Mouse (Mus musculus) liver, adult 10 weeks (tissue): ENCODE data around the gene Efemp2. TPM values are rescaled to one million over a fixed set of nuclear protein-coding genes. Genes with fewer than 3 reads are reported as not detected.

ENCODE experiments used
- polyA plus RNA-seq: library from polyadenylated mRNA; stranded (reverse); fragments of 350-450 nt; fragmentation: Illumina TruSeq; extraction: RNeasy Lipid Tissue Mini Kit (QIAGEN cat#74804); gene quantifications from one replicate; pipeline ENCODE4 v1.2.3, GENCODE M21; 2014; ENCODE audit warnings: low read depth, low replicate concordance

Gene Efemp2
- polyA plus RNA-seq = not detected

DNA sequence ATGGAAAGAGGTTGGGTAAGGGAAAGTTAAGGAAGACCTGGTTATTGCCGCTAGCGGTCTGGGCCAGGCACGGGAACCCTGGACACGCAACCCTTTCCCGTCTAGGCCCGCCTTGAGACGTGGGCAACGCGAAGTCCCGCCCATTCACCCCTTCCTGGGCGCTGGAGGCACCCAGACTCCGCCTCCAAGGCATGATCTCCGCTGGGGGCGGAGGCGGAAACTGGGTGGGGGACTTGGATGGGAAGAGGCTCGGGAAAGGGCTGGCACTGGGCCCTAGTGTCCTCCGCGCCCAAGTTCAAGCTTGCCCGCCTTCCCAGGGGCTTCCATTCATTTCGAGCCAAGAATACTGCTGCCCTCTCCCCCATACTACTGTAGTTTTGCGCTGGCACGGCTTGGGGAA is at the start of gene Efemp2:
Gene Efemp2, plus strand, starts transcription at position 235 of the 400 bp plus-strand sequence.

GRCm38 (mm10) chr19:5424782-5425741 is 48.7 kb upstream of the Efemp2 start, which contains the start of the genes Drap1 and AI837181:
Drap1 (minus strand) TSS chr19:5424979.
AI837181 (plus strand) TSS chr19:5425144.

DNA sequence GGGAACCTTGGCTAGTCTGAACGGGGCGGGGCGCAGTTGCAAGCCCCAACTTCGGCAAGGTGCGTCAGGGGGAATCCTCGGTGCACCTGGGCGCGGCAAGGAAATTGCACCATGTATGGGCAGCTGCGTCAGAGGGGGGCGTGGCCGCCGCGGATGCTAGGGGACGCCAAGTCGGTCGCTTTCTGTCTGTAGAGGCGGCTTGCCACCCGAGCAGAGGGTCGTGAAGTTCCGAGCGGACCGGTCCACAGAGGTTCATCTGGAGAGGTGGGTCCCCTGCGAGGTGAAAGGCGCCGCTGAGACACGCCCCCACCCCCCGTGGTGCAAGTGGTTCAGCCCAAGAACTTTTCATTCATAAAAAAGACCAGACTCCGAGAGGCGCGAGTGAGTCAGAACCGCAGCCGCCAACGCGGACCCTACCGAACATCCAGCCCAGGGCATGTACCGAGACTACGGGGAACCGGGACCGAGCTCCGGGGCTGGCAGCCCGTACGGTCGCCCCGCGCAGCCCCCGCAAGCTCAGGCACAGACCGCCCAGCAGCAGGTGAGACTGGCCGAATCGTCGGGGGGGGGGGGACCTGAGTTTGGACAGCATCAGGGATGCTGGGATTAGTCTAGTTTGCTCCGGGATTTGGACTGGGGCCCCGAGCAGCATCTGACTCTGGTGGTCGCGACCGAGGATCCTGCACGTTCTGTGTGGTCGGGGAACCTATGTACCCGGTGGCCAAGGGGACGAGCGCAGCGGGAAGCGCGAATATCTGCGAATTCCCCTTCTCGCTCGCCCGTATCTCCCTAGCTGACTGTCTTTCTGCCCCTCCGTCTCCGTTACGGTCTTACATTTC is 26.0 kb upstream of the Efemp2 start, which contains the start of gene Fosl1:
Gene Fosl1, plus strand, starts transcription at position 33 of the 839 bp plus-strand sequence.

GRCm38 (mm10) chr19:5457746-5458442 is 15.9 kb upstream of the Efemp2 start, which contains the start of gene Ccdc85b:
Ccdc85b (minus strand) TSS chr19:5457894.

GRCm38 (mm10) chr19:5460465-5460911 is 13.3 kb upstream of the Efemp2 start, which contains the start of gene Fibp:
Fibp (plus strand) TSS chr19:5460615.

DNA sequence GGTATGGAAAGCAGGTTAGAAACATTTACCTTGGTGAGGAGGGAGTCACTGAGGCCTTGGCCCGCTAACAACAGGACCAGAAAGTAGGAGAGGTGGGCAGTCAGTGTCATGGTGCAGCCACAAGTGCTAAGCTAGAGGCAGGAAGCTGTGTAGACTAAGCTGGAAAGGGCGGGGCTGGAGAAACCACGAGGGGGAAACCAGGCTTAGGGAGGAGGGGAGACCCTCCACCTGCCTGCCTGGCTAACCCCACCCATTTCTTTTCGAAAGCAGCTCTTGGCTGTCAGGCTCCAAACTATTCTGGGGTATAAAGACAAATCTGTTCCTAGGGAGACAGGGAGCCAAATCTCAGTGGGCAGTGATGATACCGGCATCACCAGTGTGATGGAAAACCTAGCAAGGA is 5.4 kb upstream of the Efemp2 start, which contains the start of gene Ctsw:
Gene Ctsw, minus strand, starts transcription at position 134 of the 400 bp plus-strand sequence.

GRCm38 (mm10) chr19:5487768-5488550 is 14.2 kb downstream of the Efemp2 start, which contains the start of gene Mus81:
Mus81 (minus strand) TSS chr19:5488402.

DNA sequence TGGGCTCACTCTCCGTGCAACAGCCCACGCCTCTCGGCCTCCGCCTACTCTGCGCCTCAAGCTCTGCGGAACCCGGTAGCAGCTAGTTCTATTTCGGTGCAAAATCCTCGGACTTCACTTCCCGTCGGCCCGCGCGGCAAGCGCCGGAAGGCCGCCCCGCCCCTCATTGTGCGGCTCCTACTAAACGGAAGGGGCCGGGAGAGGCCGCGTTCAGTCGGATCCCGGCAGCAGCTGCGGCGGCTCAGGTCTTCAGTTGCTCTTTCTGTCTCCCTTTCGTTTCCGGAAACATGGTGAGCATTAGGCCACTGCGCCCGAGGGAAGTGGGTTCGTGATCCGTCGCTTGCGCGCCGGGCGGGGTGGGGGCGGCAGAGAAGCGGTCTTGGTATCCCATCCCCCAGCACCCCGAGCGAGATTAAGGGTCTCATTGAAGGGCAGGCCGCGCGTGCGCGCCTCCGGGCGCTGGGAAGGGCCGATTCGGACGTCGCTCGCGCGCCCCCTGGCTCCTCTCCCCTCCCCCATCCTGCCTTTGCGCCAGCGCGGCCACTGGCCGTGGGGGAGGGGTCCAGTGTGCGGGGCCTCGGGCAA is 16.7 kb downstream of the Efemp2 start, which contains the start of gene Cfl1:
Gene Cfl1, plus strand, starts transcription at position 143 of the 585 bp plus-strand sequence.

DNA sequence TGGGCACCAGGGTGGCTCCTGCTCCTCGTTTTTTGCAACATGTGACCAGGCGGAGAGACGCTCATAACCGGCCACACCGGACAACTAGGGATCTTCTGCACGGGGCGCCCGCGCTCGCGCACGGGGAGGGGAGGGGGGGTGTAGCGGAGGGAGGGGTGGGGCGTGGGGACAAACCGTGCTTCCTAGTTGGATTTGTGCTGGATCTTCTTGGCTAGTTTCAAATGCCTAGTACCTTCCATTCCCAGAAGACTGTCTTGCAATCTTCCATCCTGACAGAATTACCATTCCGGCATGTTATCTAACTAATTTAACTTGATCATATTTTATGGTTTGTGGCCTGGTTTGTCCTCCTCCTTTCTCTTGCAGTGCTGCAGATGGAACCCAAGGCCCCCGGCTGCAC is 29.9 kb downstream of the Efemp2 start, which contains the start of gene 1700020D05Rik:
Gene 1700020D05Rik, minus strand, starts transcription at position 101 of the 400 bp plus-strand sequence.

DNA sequence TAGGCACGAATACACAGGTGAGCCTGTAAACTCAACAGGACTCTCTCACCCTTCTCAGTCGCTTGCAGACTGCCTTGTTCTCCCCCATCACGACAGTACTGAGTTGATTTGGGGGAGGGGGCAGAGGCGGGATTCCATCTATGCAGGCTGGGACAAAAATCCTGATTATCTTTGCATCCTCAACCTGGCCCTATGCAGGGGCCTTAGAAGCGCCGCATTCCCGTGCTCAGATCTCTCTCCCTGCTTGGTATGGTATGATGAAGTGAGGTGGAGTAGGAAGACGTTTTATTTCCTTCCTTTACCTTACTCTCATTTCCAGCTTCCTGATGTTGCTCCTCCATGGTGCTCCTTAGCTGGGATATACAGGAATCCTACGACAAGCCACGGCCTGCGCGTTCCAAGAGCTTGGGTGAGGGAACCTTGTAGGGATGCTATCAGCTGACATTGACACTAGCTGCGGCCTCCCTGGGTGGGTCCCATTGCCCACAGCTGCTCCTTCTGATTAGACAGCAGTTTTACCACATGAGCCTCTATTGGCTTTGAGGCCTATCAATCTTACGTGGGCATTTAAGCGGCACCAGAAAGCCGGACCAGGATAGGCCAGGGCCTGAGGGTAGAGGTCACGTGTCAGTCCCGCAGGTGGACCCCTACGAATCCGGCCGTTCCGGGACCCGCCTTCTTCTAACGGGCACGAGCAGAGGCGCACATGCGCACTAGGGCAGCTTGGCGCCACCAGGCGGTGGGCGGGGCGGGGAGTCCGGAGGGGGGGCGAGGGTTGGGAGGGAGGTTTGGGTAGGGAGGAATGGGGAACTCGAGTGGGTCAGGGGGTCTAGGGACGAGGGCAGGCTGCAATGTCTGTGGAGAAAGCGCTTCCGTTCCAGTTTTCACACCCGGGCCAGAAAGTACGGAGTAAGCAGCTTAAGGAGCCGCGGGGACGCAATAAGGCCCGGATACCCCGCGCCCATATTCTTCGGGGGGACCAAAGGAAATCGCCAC is 36.6 kb downstream of the Efemp2 start, which contains the start of gene Snx32:
Gene Snx32, minus strand, starts transcription at position 508 of the 996 bp plus-strand sequence.

Other genes with a start within 250 kb of the Efemp2 start
- gene Pacs1, start 200.8 kb upstream of the Efemp2 start, polyA plus RNA-seq = 0.53 TPM
- 25.1 TPM for gene Sf3b2, start 178.5 kb upstream of the Efemp2 start, polyA plus RNA-seq
- not detected for gene Gal3st3, start 175.6 kb upstream of the Efemp2 start, polyA plus RNA-seq
- gene Catsper1, start 138.2 kb upstream of the Efemp2 start, polyA plus RNA-seq = not detected
- gene Cst6, start 124.4 kb upstream of the Efemp2 start, polyA plus RNA-seq = not detected
- 7.1 TPM for gene Eif1ad, start 107.2 kb upstream of the Efemp2 start, polyA plus RNA-seq
- 7.5 TPM for gene Banf1, start 106.8 kb upstream of the Efemp2 start, polyA plus RNA-seq
- 4.6 TPM for gene Sart1, start 85.3 kb upstream of the Efemp2 start, polyA plus RNA-seq
- gene Tsga10ip, start 71.4 kb upstream of the Efemp2 start, polyA plus RNA-seq = not detected
- 7.4 TPM for gene Drap1, start 49.0 kb upstream of the Efemp2 start, polyA plus RNA-seq
- 0.58 TPM for gene AI837181, start 48.8 kb upstream of the Efemp2 start, polyA plus RNA-seq
- not detected for gene Fosl1, start 26.4 kb upstream of the Efemp2 start, polyA plus RNA-seq
- gene Ccdc85b, start 16.1 kb upstream of the Efemp2 start, polyA plus RNA-seq = 0.11 TPM
- gene Fibp, start 13.3 kb upstream of the Efemp2 start, polyA plus RNA-seq = 5.5 TPM
- not detected for gene Ctsw, start 5.4 kb upstream of the Efemp2 start, polyA plus RNA-seq
- 0.74 TPM for gene Mus81, start 14.4 kb downstream of the Efemp2 start, polyA plus RNA-seq
- gene Cfl1, start 16.5 kb downstream of the Efemp2 start, polyA plus RNA-seq = 109 TPM
- gene 1700020D05Rik, start 29.8 kb downstream of the Efemp2 start, polyA plus RNA-seq = not detected
- 0.64 TPM for gene Snx32, start 36.6 kb downstream of the Efemp2 start, polyA plus RNA-seq
- gene Ovol1, start 86.7 kb downstream of the Efemp2 start, polyA plus RNA-seq = not detected
- not detected for gene Ap5b1, start 94.1 kb downstream of the Efemp2 start, polyA plus RNA-seq
- 3.4 TPM for gene Rnaseh2c, start 127.9 kb downstream of the Efemp2 start, polyA plus RNA-seq
- 7.2 TPM for gene Kat5, start 136.3 kb downstream of the Efemp2 start, polyA plus RNA-seq
- 2.4 TPM for gene Rela, start 163.5 kb downstream of the Efemp2 start, polyA plus RNA-seq
- 0.16 TPM for gene Sipa1, start 189.8 kb downstream of the Efemp2 start, polyA plus RNA-seq
- gene Map3k11, start 214.8 kb downstream of the Efemp2 start, polyA plus RNA-seq = 0.16 TPM
- 0.37 TPM for gene Pcnx3, start 215.0 kb downstream of the Efemp2 start, polyA plus RNA-seq
- not detected for gene Kcnk7, start 230.4 kb downstream of the Efemp2 start, polyA plus RNA-seq